Mouse (Mus musculus) neutrophil, adult 5-6 weeks (primary cell): ENCODE data around the gene Pax3. TPM values are rescaled to one million over a fixed set of nuclear protein-coding genes. Genes with fewer than 3 reads are reported as not detected.

Experiments used
- ATAC-seq: fragments of 151-379, 151-347 bp; 2 replicates; pipeline ENCODE4 v1.8.0; 2017; ENCODE audit warnings: mild to moderate bottlenecking, moderate TSS enrichment; ENCODE audit not compliant: insufficient number of reproducible peaks, poor library complexity, low FRiP score, severe bottlenecking; ENCODE audit errors: extremely low read depth
- total RNA-seq: library from RNA; stranded (forward); fragments of 200-1000 nt; gene quantifications from 2 replicates; pipeline ENCODE4 v1.2.3, GENCODE M21; 2017

Pax3 gene
- total RNA-seq, 1 experiment from 2014 or later: not detected

GRCm38 (mm10) chr1:78188299-78188698 is 8.6 kb downstream of the Pax3 start:
- ATAC-seq: no peak

- ATAC-seq: no peak
These were observed 9.2 kb downstream of the Pax3 start for GRCm38 (mm10) chr1:78187788-78188173.

GRCm38 (mm10) chr1:78187122-78187787 is 9.7 kb downstream of the Pax3 start:
- ATAC-seq: no peak

GRCm38 (mm10) chr1:78182954-78183353 is 14.0 kb downstream of the Pax3 start:
- no peak for ATAC-seq

GRCm38 (mm10) chr1:78181882-78182281 is 15.1 kb downstream of the Pax3 start:
- ATAC-seq: no peak

GRCm38 (mm10) chr1:78172334-78172733 is 24.6 kb downstream of the Pax3 start:
- ATAC-seq: no peak

- no peak for ATAC-seq
These were observed 25.3 kb downstream of the Pax3 start for GRCm38 (mm10) chr1:78171671-78172070.

- no peak for ATAC-seq
These were observed 26.2 kb downstream of the Pax3 start for GRCm38 (mm10) chr1:78170771-78171170.

- ATAC-seq: no peak
These were observed 28.1 kb downstream of the Pax3 start for GRCm38 (mm10) chr1:78168796-78169195.

- no peak for ATAC-seq
These were observed 29.2 kb downstream of the Pax3 start for GRCm38 (mm10) chr1:78167577-78168286.

- ATAC-seq: no peak
These were observed 35.2 kb downstream of the Pax3 start for GRCm38 (mm10) chr1:78161745-78162144.

GRCm38 (mm10) chr1:78157930-78158329 is 39.0 kb downstream of the Pax3 start:
- no peak for ATAC-seq

GRCm38 (mm10) chr1:78155796-78156195 is 41.1 kb downstream of the Pax3 start:
- ATAC-seq: no peak

GRCm38 (mm10) chr1:78148011-78148623 is 48.8 kb downstream of the Pax3 start:
- no peak for ATAC-seq

- ATAC-seq: no peak
These were observed 53.5 kb downstream of the Pax3 start for GRCm38 (mm10) chr1:78143403-78143802.

GRCm38 (mm10) chr1:78142912-78143311 is 54.0 kb downstream of the Pax3 start:
- no peak for ATAC-seq

GRCm38 (mm10) chr1:78141741-78142501 is 55.0 kb downstream of the Pax3 start:
- no peak for ATAC-seq

- ATAC-seq: no peak
These were observed 55.6 kb downstream of the Pax3 start for GRCm38 (mm10) chr1:78141314-78141713.

GRCm38 (mm10) chr1:78140505-78141303 is 56.2 kb downstream of the Pax3 start:
- ATAC-seq: no peak
